Mouse (Mus musculus): ENCODE data around the gene Gm28047.

GRCm38 (mm10) chr15:102520416-102520815 is 104.5 kb downstream of the Gm28047 start:
- TF ChIP-seq CTCF (IDR thresholded peaks at IDR 0.05; ENCODE audit: low read depth) = 0 out of 2 replicates have a peak, but pooled peaks have one; percentile 8
- TF ChIP-seq EP300 (IDR thresholded peaks at IDR 0.05; ENCODE audit: low read depth) = no peak
